Mouse (Mus musculus): ENCODE data around the gene Gstm6. TPM values are rescaled to one million over a fixed set of nuclear protein-coding genes. Genes with fewer than 3 reads are reported as not detected.
A peak's percentile ranks its signal among the peaks of the same experiment; 100 is the strongest.
"Not testable (repeated sequence)": the region's sequence is repeated elsewhere in the genome, so short reads cannot be mapped to it uniquely, and the experiment has no call there.

Gene Gstm6
- polyA plus RNA-seq, 1 experiment = 27.1 TPM

- Histone ChIP-seq H3K4me1 (ENCODE audit: control insufficient read depth, insufficient read depth, low read length) (peaks cover 19% of the 10 kb centered on the region), H3K36me3 (ENCODE audit: control insufficient read depth, insufficient read depth, low read length, poor library complexity, severe bottlenecking) (no peaks in the 10 kb centered on the region), H3K9me3 (replicated peaks; ENCODE audit: control insufficient read depth, insufficient read depth, low read length, poor library complexity, severe bottlenecking) (no peaks in the 10 kb centered on the region), H3K4me3 (ENCODE audit: low read depth, low read length) (no peak overlapping the region), H3K27ac (ENCODE audit: insufficient read depth, low read length) (no peak overlapping the region), H3K27me3 (ENCODE audit: control insufficient read depth, insufficient read depth, low read length, poor library complexity, severe bottlenecking) (no peaks in the 10 kb centered on the region), H3K9ac (ENCODE audit: low read depth, poor library complexity, severe bottlenecking) (no peak overlapping the region)
- no peak for TF ChIP-seq POLR2A (IDR thresholded peaks at IDR 0.05; ENCODE audit: insufficient read depth, low read length)
- no peak for TF ChIP-seq EP300 (IDR thresholded peaks at IDR 0.05; ENCODE audit: insufficient read depth, low read depth, low read length)
- no peak for TF ChIP-seq CTCF (IDR thresholded peaks at IDR 0.05; ENCODE audit: low read depth, low read length)
Measured at GRCm38 (mm10) chr3:107966631-107967030, 23.1 kb upstream of the Gstm6 start.

GRCm38 (mm10) chr3:107965592-107965991 is 22.0 kb upstream of the Gstm6 start:
- Histone ChIP-seq H3K9ac (ENCODE audit: low read depth, poor library complexity, severe bottlenecking) (peak overlapping the region; percentile 1; the same call in 1 of the 2 replicates), H3K4me1 (ENCODE audit: control insufficient read depth, insufficient read depth, low read length) (peaks cover 19% of the 10 kb centered on the region), H3K36me3 (ENCODE audit: control insufficient read depth, insufficient read depth, low read length, poor library complexity, severe bottlenecking) (no peaks in the 10 kb centered on the region), H3K4me3 (ENCODE audit: low read depth, low read length) (no peak overlapping the region), H3K9me3 (replicated peaks; ENCODE audit: control insufficient read depth, insufficient read depth, low read length, poor library complexity, severe bottlenecking) (no peaks in the 10 kb centered on the region), H3K27ac (ENCODE audit: insufficient read depth, low read length) (peak overlapping the region; percentile 83), H3K27me3 (ENCODE audit: control insufficient read depth, insufficient read depth, low read length, poor library complexity, severe bottlenecking) (no peaks in the 10 kb centered on the region)
- no peak for TF ChIP-seq POLR2A (IDR thresholded peaks at IDR 0.05; ENCODE audit: insufficient read depth, low read length)
- peak; percentile 94 for TF ChIP-seq EP300 (IDR thresholded peaks at IDR 0.05; ENCODE audit: insufficient read depth, low read depth, low read length)

- Histone ChIP-seq H3K27me3 (ENCODE audit: control insufficient read depth, insufficient read depth, low read length, poor library complexity, severe bottlenecking) (no peaks in the 10 kb centered on the region), H3K9me3 (replicated peaks; ENCODE audit: control insufficient read depth, insufficient read depth, low read length, poor library complexity, severe bottlenecking) (no peaks in the 10 kb centered on the region), H3K27ac (ENCODE audit: insufficient read depth, low read length) (peak overlapping the region; percentile 79), H3K36me3 (ENCODE audit: control insufficient read depth, insufficient read depth, low read length, poor library complexity, severe bottlenecking) (no peaks in the 10 kb centered on the region), H3K4me1 (ENCODE audit: control insufficient read depth, insufficient read depth, low read length) (peaks cover 19% of the 10 kb centered on the region), H3K9ac (ENCODE audit: low read depth, poor library complexity, severe bottlenecking) (peak overlapping the region; percentile 1), H3K4me3 (ENCODE audit: low read depth, low read length) (no peak overlapping the region)
- no peak for TF ChIP-seq POLR2A (IDR thresholded peaks at IDR 0.05; ENCODE audit: insufficient read depth, low read length)
- TF ChIP-seq EP300 (IDR thresholded peaks at IDR 0.05; ENCODE audit: insufficient read depth, low read depth, low read length) = 0 out of 2 replicates have a peak, but pooled peaks have one; percentile 13
Measured at GRCm38 (mm10) chr3:107964656-107965308, 21.2 kb upstream of the Gstm6 start.

- H3K27me3 ChIP-seq (ENCODE audit: control insufficient read depth, insufficient read depth, low read length, poor library complexity, severe bottlenecking) = no peaks in the 10 kb centered on the region
- H3K27ac ChIP-seq (ENCODE audit: insufficient read depth, low read length) = peak overlapping the region; percentile 79
- no peaks in the 10 kb centered on the region for H3K36me3 ChIP-seq (ENCODE audit: control insufficient read depth, insufficient read depth, low read length, poor library complexity, severe bottlenecking)
- no peak for TF ChIP-seq EP300 (IDR thresholded peaks at IDR 0.05; ENCODE audit: insufficient read depth, low read depth, low read length)
- no peak for TF ChIP-seq POLR2A (IDR thresholded peaks at IDR 0.05; ENCODE audit: insufficient read depth, low read length)
- no peak for TF ChIP-seq CTCF (IDR thresholded peaks at IDR 0.05; ENCODE audit: low read depth, low read length)
- H3K4me3 ChIP-seq (ENCODE audit: low read depth, low read length) = no peak overlapping the region
- H3K4me1 ChIP-seq (ENCODE audit: control insufficient read depth, insufficient read depth, low read length) = peaks cover 19% of the 10 kb centered on the region
- peak overlapping the region; percentile 1 for H3K9ac ChIP-seq (ENCODE audit: low read depth, poor library complexity, severe bottlenecking)
- H3K9me3 ChIP-seq (replicated peaks; ENCODE audit: control insufficient read depth, insufficient read depth, low read length, poor library complexity, severe bottlenecking) = no peaks in the 10 kb centered on the region
Measured at GRCm38 (mm10) chr3:107964026-107964425, 20.5 kb upstream of the Gstm6 start.

- H3K9me3 ChIP-seq (replicated peaks; ENCODE audit: control insufficient read depth, insufficient read depth, low read length, poor library complexity, severe bottlenecking); H3K4me1 ChIP-seq (ENCODE audit: control insufficient read depth, insufficient read depth, low read length); H3K27me3 ChIP-seq (ENCODE audit: control insufficient read depth, insufficient read depth, low read length, poor library complexity, severe bottlenecking); H3K27ac ChIP-seq (ENCODE audit: insufficient read depth, low read length); H3K36me3 ChIP-seq (ENCODE audit: control insufficient read depth, insufficient read depth, low read length, poor library complexity, severe bottlenecking): not testable (repeated sequence)
- Histone ChIP-seq H3K9ac (ENCODE audit: low read depth, poor library complexity, severe bottlenecking) (peak overlapping the region; percentile 41), H3K4me3 (ENCODE audit: low read depth, low read length) (peak overlapping the region; percentile 56)
Measured at GRCm38 (mm10) chr3:107955260-107955659, 11.7 kb upstream of the Gstm6 start.

GRCm38 (mm10) chr3:107953906-107954305 is 10.4 kb upstream of the Gstm6 start:
- no peak for TF ChIP-seq EP300 (IDR thresholded peaks at IDR 0.05; ENCODE audit: insufficient read depth, low read depth, low read length)
- TF ChIP-seq POLR2A (IDR thresholded peaks at IDR 0.05; ENCODE audit: insufficient read depth, low read length) = no peak
- TF ChIP-seq CTCF (IDR thresholded peaks at IDR 0.05; ENCODE audit: low read depth, low read length) = no peak
- Histone ChIP-seq H3K9me3 (replicated peaks; ENCODE audit: control insufficient read depth, insufficient read depth, low read length, poor library complexity, severe bottlenecking) (no peaks in the 10 kb centered on the region), H3K4me3 (ENCODE audit: low read depth, low read length) (no peak overlapping the region), H3K27ac (ENCODE audit: insufficient read depth, low read length) (no peak overlapping the region), H3K27me3 (ENCODE audit: control insufficient read depth, insufficient read depth, low read length, poor library complexity, severe bottlenecking) (no peaks in the 10 kb centered on the region), H3K9ac (ENCODE audit: low read depth, poor library complexity, severe bottlenecking) (no peak overlapping the region), H3K36me3 (ENCODE audit: control insufficient read depth, insufficient read depth, low read length, poor library complexity, severe bottlenecking) (no peaks in the 10 kb centered on the region), H3K4me1 (ENCODE audit: control insufficient read depth, insufficient read depth, low read length) (peaks cover 4% of the 10 kb centered on the region)
